18 mouse cellular contexts compared by ENCODE assay signal in the genomic region with DNA sequence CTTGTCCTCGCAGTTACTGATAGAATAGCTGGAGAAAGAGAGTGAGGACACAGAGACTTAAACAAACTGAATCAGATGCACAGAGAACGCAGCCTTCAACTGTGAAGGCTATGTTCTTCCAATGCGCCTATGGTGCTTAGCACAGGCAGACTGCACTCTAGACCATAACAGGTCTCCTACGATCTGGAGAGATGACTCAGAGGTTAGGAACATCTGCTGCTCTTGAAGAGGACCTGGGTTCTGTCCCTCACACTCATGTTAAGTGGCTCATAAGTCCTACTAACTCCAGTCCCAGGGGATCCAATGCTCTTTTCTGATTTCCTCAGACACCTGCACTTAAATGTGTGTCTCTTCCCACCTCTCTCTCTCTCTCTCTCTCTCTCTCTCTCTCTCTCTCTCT. TPM values are rescaled to one million over a fixed set of nuclear protein-coding genes. Genes with fewer than 3 reads are reported as not detected.
"Had no signal": no experiment of that assay in that cellular context is flagged by ENCODE, and none has a peak within 500 bp of the region (broad histone marks: within the 10 kb centered on the region; RNA-seq: fewer than 3 reads in every experiment).

No protein-coding gene starts in this region.

- H3K36me3 ChIP-seq: lung, embryonic 15.5 days; midbrain, embryonic 13.5 days; midbrain, embryonic 15.5 days; neural tube, embryonic 12.5 days; stomach, embryonic 15.5 days had no signal

- ATAC-seq: lung, postnatal 0 days; midbrain, embryonic 13.5 days; midbrain, embryonic 15.5 days had no signal

- H3K27ac ChIP-seq: lung, embryonic 15.5 days; macrophage; midbrain, embryonic 13.5 days; midbrain, embryonic 15.5 days; neural tube, embryonic 12.5 days; stomach, embryonic 15.5 days; stomach, postnatal 0 days had no signal

- H3K9me3 ChIP-seq: lung, embryonic 15.5 days; megakaryocyte, embryonic 14.5 days; midbrain, embryonic 13.5 days; midbrain, embryonic 15.5 days; neural tube, embryonic 12.5 days; stomach, embryonic 15.5 days had no signal

- H3K4me2 ChIP-seq: lung, embryonic 15.5 days; midbrain, embryonic 11.5 days; midbrain, embryonic 13.5 days; midbrain, embryonic 15.5 days; neural tube, embryonic 12.5 days; stomach, embryonic 15.5 days had no signal

- H3K27me3 ChIP-seq: lung, embryonic 15.5 days; megakaryocyte, embryonic 14.5 days; midbrain, embryonic 13.5 days; midbrain, embryonic 15.5 days; neural tube, embryonic 12.5 days; stomach, embryonic 15.5 days had no signal

- H3K9ac ChIP-seq: lung, embryonic 15.5 days; midbrain, embryonic 13.5 days; midbrain, embryonic 15.5 days; neural tube, embryonic 12.5 days; stomach, embryonic 15.5 days had no signal

- H3K4me3 ChIP-seq: lung, embryonic 15.5 days; megakaryocyte, embryonic 14.5 days; midbrain, embryonic 13.5 days; midbrain, embryonic 15.5 days; neural tube, embryonic 12.5 days; stomach, embryonic 15.5 days had no signal

- DNase-seq: lung, adult 2 months; lung, postnatal 14 days; lung, postnatal 36 days; right cerebral cortex, postnatal 14 days; thymus, adult 2 months; thymus, postnatal 25 days; thymus, postnatal 4 days had no signal

- H3K4me1 ChIP-seq: megakaryocyte, embryonic 14.5 days; midbrain, embryonic 13.5 days; midbrain, embryonic 15.5 days; neural tube, embryonic 12.5 days; stomach, embryonic 15.5 days had no signal

RNA-seq across cellular contexts. Expression of a gene that starts 24.9 kb away (rescaled TPM):
- total RNA-seq: monocyte, adult 5-6 weeks had no signal
- polyA plus RNA-seq: macrophage had no signal
